Mouse (Mus musculus) brain, adult 2 months (tissue): ENCODE measurements around the gene Gm3604.
A peak's percentile ranks its signal among the peaks of the same experiment; 100 is the strongest.
"Not testable (repeated sequence)": the region's sequence is repeated elsewhere in the genome, so short reads cannot be mapped to it uniquely, and the experiment has no call there.

Source experiments
- DNase-seq: peaks from one replicate; pipeline ENCODE4 v3.0.0; 2011; ENCODE audit warnings: low read depth, low spot score

Gm3604 gene

GRCm38 (mm10) chr13:62382952-62383351, at the start of gene Gm3604:
TSS of gene Gm3604 (minus strand) at chr13:62383177.
- DNase-seq = peak; percentile 23

GRCm38 (mm10) chr13:62399206-62399605, 16.2 kb upstream of the Gm3604 start:
- DNase-seq = not testable (repeated sequence)

GRCm38 (mm10) chr13:62390076-62390620, 7.2 kb upstream of the Gm3604 start:
- DNase-seq = not testable (repeated sequence)

GRCm38 (mm10) chr13:62331786-62332185, 51.2 kb downstream of the Gm3604 start:
- DNase-seq = no peak

- no peak for DNase-seq
These were observed 51.6 kb downstream of the Gm3604 start for GRCm38 (mm10) chr13:62331381-62331780.
